In the genomic region with DNA sequence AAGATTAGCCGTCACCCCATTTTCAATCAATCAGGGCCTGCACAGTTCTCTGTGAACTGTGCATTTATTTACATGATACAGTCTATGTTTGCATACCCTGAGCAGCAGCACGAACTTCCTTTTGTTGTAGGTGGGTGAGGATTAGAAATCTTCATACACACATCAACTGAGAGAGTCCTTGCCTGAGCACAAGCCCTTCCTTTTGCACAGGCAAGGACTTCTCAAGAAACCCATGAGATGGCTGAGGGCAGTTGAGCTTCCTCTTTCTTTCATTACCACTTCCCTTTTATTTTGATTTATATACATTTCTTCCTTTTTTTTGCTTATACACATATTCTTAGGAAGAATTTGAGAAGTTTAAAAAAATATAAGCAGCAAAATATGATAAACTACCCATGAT, we compare ENCODE assay signal across 13 mouse cellular contexts. TPM values are rescaled to one million over a fixed set of nuclear protein-coding genes. Genes with fewer than 3 reads are reported as not detected.
DNase-seq lines count a peak whose midpoint lies in the region; ATAC-seq and TF ChIP-seq lines count a peak whose summit lies in the region.
"Had no signal": no experiment of that assay in that cellular context is flagged by ENCODE, and none has a peak within 500 bp of the region (broad histone marks: within the 10 kb centered on the region; RNA-seq: fewer than 3 reads in every experiment).

No protein-coding gene starts in this region.

- intact Hi-C loops in heart, adult 2 months (cut with DNase I) = no loop called here

- TF ChIP-seq CTCF in heart, postnatal 0 days (IDR thresholded peaks at IDR 0.05; ENCODE audit: low read depth) = no peak
- TF ChIP-seq CTCF in heart, adult 2 months (IDR thresholded peaks at IDR 0.05) = no peak
- no peak for TF ChIP-seq CTCF in liver, postnatal 0 days (IDR thresholded peaks at IDR 0.05; ENCODE audit: low read depth)
- TF ChIP-seq CTCF in stomach, postnatal 0 days (IDR thresholded peaks at IDR 0.05; ENCODE audit: low read depth) = no peak

- no peaks in the 10 kb centered on the region for H3K27me3 ChIP-seq in heart, postnatal 0 days (ENCODE audit: control insufficient read depth, insufficient read depth, low read length)
- H3K27me3 ChIP-seq in heart, adult 2 months (ENCODE audit: control insufficient read depth, insufficient read depth, low read length) = no peaks in the 10 kb centered on the region
- no peaks in the 10 kb centered on the region for H3K27me3 ChIP-seq in liver, postnatal 0 days (ENCODE audit: insufficient read depth, low read length)
- H3K27me3 ChIP-seq in stomach, postnatal 0 days (ENCODE audit: control insufficient read depth, insufficient read depth, low read length) = no peaks in the 10 kb centered on the region
- H3K27me3 ChIP-seq: heart, embryonic 13.5 days had no signal

- peaks cover 11% of the 10 kb centered on the region for H3K79me2 ChIP-seq in heart, adult 2 months (replicated peaks; ENCODE audit: control insufficient read depth, insufficient read depth, low read length)

- DNase-seq in heart, postnatal 0 days (ENCODE audit: low spot score) = peak; percentile 3
- no peak for DNase-seq in heart, adult 2 months
- no peak for DNase-seq in liver, postnatal 0 days
- no peak for DNase-seq in liver
- DNase-seq in MEL-GATA-1-ER (ENCODE audit: extremely low read depth, low read depth) = peak; percentile 89
- DNase-seq in stomach, postnatal 0 days (ENCODE audit: low spot score) = no peak
- DNase-seq in cerebellum, postnatal 4 days (ENCODE audit: low spot score in 2 of 2) = no peak
- DNase-seq: cerebellum, postnatal 25 days; kidney, postnatal 4 days; thymus, adult 18-20 months had no signal

- peaks cover 17% of the 10 kb centered on the region for H3K4me1 ChIP-seq in heart, postnatal 0 days (ENCODE audit: control insufficient read depth, insufficient read depth)
- H3K4me1 ChIP-seq in heart, adult 2 months (ENCODE audit: control insufficient read depth, insufficient read depth, low read length) = peaks cover 14% of the 10 kb centered on the region
- peaks cover 33% of the 10 kb centered on the region for H3K4me1 ChIP-seq in liver, postnatal 0 days (ENCODE audit: insufficient read depth)
- no peaks in the 10 kb centered on the region for H3K4me1 ChIP-seq in stomach, postnatal 0 days (replicated peaks; ENCODE audit: control insufficient read depth, insufficient read depth)

- no peaks in the 10 kb centered on the region for H3K36me3 ChIP-seq in heart, postnatal 0 days (replicated peaks; ENCODE audit: control insufficient read depth, insufficient read depth, low read length)
- H3K36me3 ChIP-seq in heart, adult 2 months (ENCODE audit: control insufficient read depth, insufficient read depth, low read length) = peaks cover 5% of the 10 kb centered on the region
- no peaks in the 10 kb centered on the region for H3K36me3 ChIP-seq in liver, postnatal 0 days (replicated peaks; ENCODE audit: insufficient read depth, low read length)
- H3K36me3 ChIP-seq in stomach, postnatal 0 days (ENCODE audit: control insufficient read depth, insufficient read depth, low read length) = no peaks in the 10 kb centered on the region

- H3K9me3 ChIP-seq in heart, postnatal 0 days (replicated peaks; ENCODE audit: control insufficient read depth, low read length) = no peaks in the 10 kb centered on the region
- H3K9me3 ChIP-seq in liver, postnatal 0 days (ENCODE audit: low read length) = no peaks in the 10 kb centered on the region
- H3K9me3 ChIP-seq in stomach, postnatal 0 days (ENCODE audit: control insufficient read depth, low read length) = no peaks in the 10 kb centered on the region

- H3K27ac ChIP-seq in heart, postnatal 0 days (ENCODE audit: low read depth) = no peak overlapping the region
- no peak overlapping the region for H3K27ac ChIP-seq in heart, adult 2 months
- peak overlapping the region; percentile 66 for H3K27ac ChIP-seq in liver, postnatal 0 days (ENCODE audit: low read depth)
- H3K27ac ChIP-seq in stomach, postnatal 0 days (replicated peaks) = no peak overlapping the region
- H3K27ac ChIP-seq: heart, embryonic 13.5 days had no signal

- no peak overlapping the region for H3K9ac ChIP-seq in heart, postnatal 0 days (replicated peaks; ENCODE audit: low read depth, low read length)
- no peak overlapping the region for H3K9ac ChIP-seq in heart, adult 2 months (ENCODE audit: low read depth, low read length)
- H3K9ac ChIP-seq in liver, postnatal 0 days (replicated peaks) = no peak overlapping the region
- H3K9ac ChIP-seq in stomach, postnatal 0 days (ENCODE audit: low read length) = no peak overlapping the region
- H3K9ac ChIP-seq: heart, embryonic 13.5 days had no signal

- WGBS in heart, postnatal 0 days = 79% methylated on average over 2 of the region's 2 CpGs
- 74% methylated on average over 2 of the region's 2 CpGs for WGBS in heart, adult 2 months
- 13% methylated on average over 2 of the region's 2 CpGs for WGBS in liver, postnatal 0 days (ENCODE audit: insufficient replicate concordance)
- WGBS in stomach, postnatal 0 days = 31% methylated on average over 2 of the region's 2 CpGs

- H3K4me3 ChIP-seq in heart, postnatal 0 days (ENCODE audit: low read depth, low read length) = no peak overlapping the region
- H3K4me3 ChIP-seq in heart, adult 2 months = no peak overlapping the region
- H3K4me3 ChIP-seq in liver, postnatal 0 days (ENCODE audit: low read depth, low read length) = no peak overlapping the region
- no peak overlapping the region for H3K4me3 ChIP-seq in stomach, postnatal 0 days (ENCODE audit: low read depth, low read length)
- H3K4me3 ChIP-seq: heart, embryonic 13.5 days had no signal

- TF ChIP-seq EP300 in heart, postnatal 0 days (IDR thresholded peaks at IDR 0.05; ENCODE audit: low read depth) = no peak
- no peak for TF ChIP-seq EP300 in heart, adult 2 months (IDR thresholded peaks at IDR 0.05; ENCODE audit: insufficient read depth, low read depth, low read length)
- TF ChIP-seq EP300 in liver, postnatal 0 days (IDR thresholded peaks at IDR 0.05; ENCODE audit: low read depth) = no peak
- TF ChIP-seq EP300 in stomach, postnatal 0 days (optimal IDR thresholded peaks at IDR 0.05) = no peak

- ATAC-seq in heart, postnatal 0 days (ENCODE audit: insufficient read depth, low read depth) = no peak
- peak; percentile 21 for ATAC-seq in liver, postnatal 0 days
- peak; percentile 80 for ATAC-seq in megakaryocyte progenitor cell, adult 5-6 weeks (replicated peaks; ENCODE audit: poor library complexity)
- ATAC-seq in stomach, postnatal 0 days (ENCODE audit: low FRiP score, low TSS enrichment) = no peak
- ATAC-seq: forebrain, embryonic 14.5 days had no signal

- TF ChIP-seq POLR2A in heart, adult 2 months (IDR thresholded peaks at IDR 0.05; ENCODE audit: insufficient read depth, low read depth, low read length) = no peak

- H3K4me2 ChIP-seq in heart, postnatal 0 days (ENCODE audit: low read depth, low read length) = no peak overlapping the region
- 0 out of 2 replicates have a peak overlapping the region, but pooled peaks have one; percentile 9 for H3K4me2 ChIP-seq in liver, postnatal 0 days (ENCODE audit: low read depth, low read length)
- H3K4me2 ChIP-seq in stomach, postnatal 0 days (replicated peaks; ENCODE audit: low read depth) = no peak overlapping the region
- H3K4me2 ChIP-seq: heart, embryonic 13.5 days had no signal

RNA-seq across cellular contexts. Expression of gene Wdfy2, which starts 27.9 kb away (rescaled TPM):
- total RNA-seq in heart, postnatal 0 days (2014; rRNA removed; ENCODE audit: low replicate concordance) = 10.5 and 11.8 TPM in 2 replicates
- 1.7 and 1.8 TPM in 2 replicates for polyA plus RNA-seq in heart, postnatal 0 days (2015; fragmentation: Nextera tagmentation; extraction: Ambion mirVana)
- 1 to 10 TPM; 6.5 to 6.7 TPM for total RNA-seq in heart, adult 2 months (2021)
- polyA plus RNA-seq in heart, adult 2 months (2012; rRNA removed) = 5.0 and 8.0 TPM in 2 replicates
- 1.7 and 2.0 TPM in 2 replicates for polyA plus RNA-seq in liver, postnatal 0 days (2015; fragmentation: Nextera tagmentation; extraction: Ambion mirVana)
- 18.2 and 19.6 TPM in 2 replicates for total RNA-seq in megakaryocyte progenitor cell, adult 5-6 weeks (2015)
- total RNA-seq in megakaryocyte progenitor cell, adult 5-6 weeks (2017) = 22.1 and 24.2 TPM in 2 replicates
- polyA plus RNA-seq in stomach, postnatal 0 days (2015; fragmentation: Nextera tagmentation; extraction: Ambion mirVana) = 2.4 and 2.5 TPM in 2 replicates

Comparison
In these comparisons a context has a peak if more than half of its experiments do, and no peak if none do; other contexts are left out.
1. DNase-seq: peak in heart, postnatal 0 days (single experiment) and MEL-GATA-1-ER (single experiment); none in heart, adult 2 months (0 of 2), liver, postnatal 0 days (single experiment), liver (single experiment), stomach, postnatal 0 days (single experiment) and cerebellum, postnatal 4 days (0 of 2).
2. ATAC-seq: peak in liver, postnatal 0 days (single experiment) and megakaryocyte progenitor cell, adult 5-6 weeks (single experiment); none in heart, postnatal 0 days (single experiment) and stomach, postnatal 0 days (single experiment).